Mouse (Mus musculus) C3H10T1/2 (cell line): ENCODE results near the gene Serpinb9f. TPM values are rescaled to one million over a fixed set of nuclear protein-coding genes. Genes with fewer than 3 reads are reported as not detected.

Experiments used
- polyA plus RNA-seq, 2 experiments: library from polyadenylated mRNA; unstranded; fragments of >200 nt; fragmentation: generic; extraction: Trizol; gene quantifications; one replicate each; pipeline ENCODE4 v1.2.1; 2012; ENCODE audit warnings: missing spikeins in 2 of 2

Gene Serpinb9f
- not detected for polyA plus RNA-seq

DNA sequence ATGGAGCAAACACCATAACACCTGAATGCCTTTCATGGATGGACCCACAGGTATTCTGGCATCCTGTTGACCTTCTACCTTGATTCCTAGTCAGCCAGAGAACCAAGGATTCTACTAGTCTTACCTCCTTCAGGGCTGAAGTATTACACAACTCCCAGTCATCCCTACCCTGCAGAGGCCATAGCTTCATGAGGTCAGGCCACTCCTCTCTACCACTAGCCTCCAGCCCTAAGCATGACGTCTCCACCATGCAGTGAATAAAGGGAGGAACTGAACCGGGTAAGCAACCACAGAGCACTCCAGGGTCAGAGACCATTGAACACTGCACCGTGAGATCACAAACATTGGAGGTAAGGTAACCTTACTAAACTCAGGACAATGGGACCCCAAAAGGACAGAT, at the start of gene Serpinb9f:
TSS of gene Serpinb9f (plus strand) at position 301 of the 400 bp plus-strand sequence.

Other genes with a start within 250 kb of the Serpinb9f start
- gene Serpinb1b, start 245.5 kb upstream of the Serpinb9f start, polyA plus RNA-seq = under 1 TPM; 0.22 to 0.27 TPM
- gene Serpinb9c, start 164.3 kb upstream of the Serpinb9f start, polyA plus RNA-seq = not detected
- gene Serpinb9d, start 131.1 kb upstream of the Serpinb9f start, polyA plus RNA-seq = not detected
- gene Serpinb9e, start 74.5 kb upstream of the Serpinb9f start, polyA plus RNA-seq = not detected
- not detected for gene Gm11397, start 71.7 kb downstream of the Serpinb9f start, polyA plus RNA-seq
- not detected for gene Serpinb9g, start 160.7 kb downstream of the Serpinb9f start, polyA plus RNA-seq